Mouse (Mus musculus) E14TG2a.4 (cell line): ENCODE data around the gene Cd59a.
"Not testable (repeated sequence)": the region's sequence is repeated elsewhere in the genome, so short reads cannot be mapped to it uniquely, and the experiment has no call there.

Experiments
- H3K27me3 ChIP-seq: 2 replicates; pipeline ENCODE4 v1.6.1; 2014; ENCODE audit warnings: low read length, control low read depth; ENCODE audit not compliant: insufficient read depth
- H3K36me3 ChIP-seq: 2 replicates; pipeline ENCODE4 v1.6.1; 2014; ENCODE audit warnings: low read length, control low read depth; ENCODE audit not compliant: insufficient read depth
- H3K4me1 ChIP-seq: replicated peaks from 2 replicates; pipeline ENCODE4 v1.6.1; 2014; ENCODE audit warnings: low read depth, low read length, control low read depth
- H3K4me3 ChIP-seq: replicated peaks from 2 replicates; pipeline ENCODE4 v1.5.1; 2014; ENCODE audit warnings: mild to moderate bottlenecking, low read length
- H3K9me3 ChIP-seq: 2 replicates; pipeline ENCODE4 v1.6.1; 2014; ENCODE audit warnings: low read length, control low read depth
- CTCF ChIP-seq: conservative IDR thresholded peaks from 2 replicates; pipeline ENCODE4 v1.5.1; 2014; ENCODE audit warnings: low read length
- NANOG ChIP-seq: IDR thresholded peaks from 2 replicates; pipeline ENCODE4 v1.6.1; 2014; ENCODE audit warnings: borderline replicate concordance, low read length, mixed read lengths
- POU5F1 ChIP-seq: IDR thresholded peaks from 2 replicates; pipeline ENCODE4 v1.6.1; 2014; ENCODE audit warnings: low read length, borderline replicate concordance

The Cd59a gene

DNA sequence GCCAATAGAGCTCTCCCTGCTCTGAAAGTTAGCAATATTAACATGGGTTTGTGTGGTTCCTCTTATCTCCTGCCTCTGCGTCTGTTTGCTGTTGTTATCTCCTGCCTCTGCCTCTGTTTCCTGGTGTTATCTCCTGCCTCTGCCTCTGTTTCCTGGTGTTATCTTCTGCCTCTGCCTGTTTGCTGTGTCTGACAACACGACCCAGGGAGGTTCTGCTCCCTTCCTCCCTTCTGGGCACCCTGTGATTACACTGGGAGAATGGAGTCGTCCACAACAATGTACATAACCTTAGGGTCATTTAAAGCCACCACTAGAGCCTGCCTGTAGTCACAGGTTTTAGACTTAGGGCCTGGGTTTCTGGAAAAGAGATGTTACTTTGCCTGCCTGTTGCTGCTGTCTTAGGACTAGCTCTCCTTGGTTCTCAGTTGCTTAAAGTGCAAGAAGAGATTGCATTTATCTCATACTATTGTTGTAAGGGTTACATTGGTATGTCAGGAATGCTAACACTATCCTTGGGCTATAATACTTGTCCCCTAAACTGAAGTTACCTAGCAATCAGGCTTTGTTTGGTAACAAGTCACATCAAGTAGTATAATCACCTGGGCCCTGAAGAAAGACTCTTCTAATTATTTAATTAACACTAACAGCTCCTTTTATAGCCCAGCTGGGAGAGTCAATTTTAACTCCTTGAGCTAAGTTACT, 3.1 kb downstream of the Cd59a start:
- H3K4me1 ChIP-seq: peaks cover 32% of the 10 kb centered on the region
- TF ChIP-seq CTCF: no peak
- TF ChIP-seq POU5F1: no peak
- TF ChIP-seq NANOG: peak; percentile 90
- no peaks in the 10 kb centered on the region for H3K9me3 ChIP-seq
- no peak overlapping the region for H3K4me3 ChIP-seq
- no peaks in the 10 kb centered on the region for H3K27me3 ChIP-seq
- no peaks in the 10 kb centered on the region for H3K36me3 ChIP-seq

GRCm38 (mm10) chr2:104099231-104099585, 3.6 kb downstream of the Cd59a start:
- Histone ChIP-seq H3K27me3 (no peaks in the 10 kb centered on the region), H3K36me3 (no peaks in the 10 kb centered on the region), H3K4me1 (peaks cover 32% of the 10 kb centered on the region), H3K4me3 (no peak overlapping the region), H3K9me3 (no peaks in the 10 kb centered on the region)
- TF ChIP-seq POU5F1: no peak
- no peak for TF ChIP-seq NANOG
- no peak for TF ChIP-seq CTCF

DNA sequence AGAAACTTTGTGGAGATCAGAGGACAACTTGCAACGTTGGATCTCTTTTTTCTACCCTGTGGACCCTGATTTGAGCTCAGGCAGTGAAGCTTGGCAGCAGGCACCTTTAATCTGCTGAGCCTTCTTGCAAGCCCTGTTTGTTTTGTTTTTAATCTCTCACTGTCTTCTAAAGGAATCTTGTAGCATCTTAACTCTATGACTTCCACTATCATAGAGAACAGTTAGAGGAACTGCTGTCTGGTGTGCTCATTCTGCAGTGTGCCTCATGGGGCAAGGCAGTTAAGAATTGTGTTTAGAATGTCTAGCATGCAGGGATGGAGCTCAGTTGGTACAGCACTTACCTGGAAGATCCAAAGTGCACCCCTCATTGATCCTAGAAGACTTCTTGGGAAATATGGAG, 4.3 kb downstream of the Cd59a start:
- Histone ChIP-seq H3K27me3 (no peaks in the 10 kb centered on the region), H3K9me3 (no peaks in the 10 kb centered on the region)
- TF ChIP-seq POU5F1 (no peak), CTCF (no peak), NANOG (no peak)

DNA sequence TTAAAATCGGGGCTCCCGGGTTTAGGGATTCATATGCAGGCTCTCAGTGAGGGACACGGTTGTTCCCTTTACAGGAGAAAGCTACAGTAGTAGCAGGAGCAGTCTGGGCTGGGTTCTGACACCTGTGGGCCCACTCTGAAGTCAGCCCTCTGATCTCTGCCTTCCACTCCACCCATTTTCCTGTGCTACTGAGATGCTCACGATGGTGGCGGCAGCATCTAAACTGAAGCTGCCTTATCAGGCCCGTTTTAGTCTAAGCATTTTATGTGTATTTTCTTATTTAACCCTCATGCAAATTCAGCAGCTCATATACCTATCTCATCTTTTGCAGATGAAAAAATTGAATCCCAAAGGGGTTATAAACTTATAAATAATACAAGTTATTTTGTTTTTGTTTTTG, 9.2 kb downstream of the Cd59a start:
- TF ChIP-seq POU5F1 (no peak), NANOG (no peak), CTCF (no peak)
- no peaks in the 10 kb centered on the region for H3K9me3 ChIP-seq
- H3K27me3 ChIP-seq: no peaks in the 10 kb centered on the region
- peaks cover 10% of the 10 kb centered on the region for H3K4me1 ChIP-seq
- peaks cover 4% of the 10 kb centered on the region; the same call in 1 of the 2 replicates for H3K36me3 ChIP-seq
- no peak overlapping the region for H3K4me3 ChIP-seq

More for the DNA sequence above, 4.3 kb downstream of the Cd59a start:
- Histone ChIP-seq H3K4me3 (no peak overlapping the region), H3K4me1 (peaks cover 32% of the 10 kb centered on the region), H3K36me3 (no peaks in the 10 kb centered on the region)

GRCm38 (mm10) chr2:104109021-104109420, 13.4 kb downstream of the Cd59a start:
- not testable (repeated sequence) for H3K9me3 ChIP-seq, H3K4me3 ChIP-seq, H3K27me3 ChIP-seq, H3K36me3 ChIP-seq
- H3K4me1 ChIP-seq: peaks cover 13% of the 10 kb centered on the region

DNA sequence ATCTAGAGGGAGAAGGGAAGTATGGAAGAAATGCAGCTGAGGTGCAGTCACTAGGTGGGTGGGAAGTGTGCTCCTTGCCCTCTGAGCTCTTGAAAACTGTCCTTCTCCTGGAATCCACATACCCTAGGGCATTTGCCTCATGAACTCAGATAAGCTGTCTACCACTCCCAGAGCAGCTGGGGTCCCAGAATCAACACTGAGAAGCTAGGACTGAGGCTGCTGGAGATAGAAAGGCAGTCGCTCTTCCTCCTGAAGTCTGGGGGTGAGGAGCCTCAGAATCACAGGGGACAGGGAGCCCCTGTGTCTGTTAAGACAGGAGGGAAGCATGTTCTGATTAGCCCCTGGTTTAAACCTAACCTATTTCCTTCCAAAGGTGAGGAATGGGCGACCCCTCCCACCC, 13.9 kb downstream of the Cd59a start:
- Histone ChIP-seq H3K4me3 (peak overlapping the region; percentile 11; the same call in 1 of the 2 replicates), H3K4me1 (peaks cover 13% of the 10 kb centered on the region), H3K9me3 (no peaks in the 10 kb centered on the region), H3K36me3 (peaks cover 4% of the 10 kb centered on the region; the same call in 1 of the 2 replicates), H3K27me3 (no peaks in the 10 kb centered on the region)
- TF ChIP-seq CTCF (no peak), NANOG (no peak), POU5F1 (no peak)

DNA sequence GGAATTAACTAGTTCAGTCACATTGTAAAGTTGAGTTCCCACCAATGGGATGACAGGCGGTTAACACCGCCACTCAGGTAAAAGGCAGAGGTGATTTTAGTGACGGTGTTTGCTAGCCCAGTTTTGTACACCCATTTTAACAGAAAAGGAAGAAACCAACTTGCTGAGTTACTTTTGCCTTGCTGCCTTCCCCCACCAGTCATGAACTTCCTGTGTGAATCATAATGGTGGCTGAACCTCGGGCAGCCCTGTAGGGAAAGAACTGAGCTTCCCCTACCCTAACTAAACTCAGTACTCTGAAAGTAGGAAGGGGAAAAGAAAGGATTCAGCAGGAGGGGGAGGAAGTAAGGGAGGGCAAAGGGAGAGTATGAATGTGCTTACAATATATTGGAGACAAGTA, 14.4 kb downstream of the Cd59a start:
- H3K4me3 ChIP-seq: peak overlapping the region; percentile 11; the same call in 1 of the 2 replicates
- H3K27me3 ChIP-seq: no peaks in the 10 kb centered on the region
- H3K4me1 ChIP-seq: peaks cover 13% of the 10 kb centered on the region
- peaks cover 4% of the 10 kb centered on the region; the same call in 1 of the 2 replicates for H3K36me3 ChIP-seq
- TF ChIP-seq POU5F1 (no peak), NANOG (no peak)
- no peaks in the 10 kb centered on the region for H3K9me3 ChIP-seq

- not testable (repeated sequence) for H3K9me3 ChIP-seq
Measured at GRCm38 (mm10) chr2:104111170-104111797, 15.7 kb downstream of the Cd59a start.

GRCm38 (mm10) chr2:104113563-104113962, 18.0 kb downstream of the Cd59a start:
- H3K9me3 ChIP-seq, H3K27me3 ChIP-seq, H3K36me3 ChIP-seq, H3K4me3 ChIP-seq: not testable (repeated sequence)
- peaks cover 14% of the 10 kb centered on the region for H3K4me1 ChIP-seq

More at GRCm38 (mm10) chr2:104111170-104111797, 15.7 kb downstream of the Cd59a start:
- H3K36me3 ChIP-seq, H3K4me3 ChIP-seq, H3K27me3 ChIP-seq: not testable (repeated sequence)
- H3K4me1 ChIP-seq: peaks cover 13% of the 10 kb centered on the region
